Mouse (Mus musculus): Measurements from ENCODE around the gene Phactr3. TPM values are rescaled to one million over a fixed set of nuclear protein-coding genes. Genes with fewer than 3 reads are reported as not detected.
A peak's percentile ranks its signal among the peaks of the same experiment; 100 is the strongest.

Phactr3 gene
- polyA plus RNA-seq, 1 experiment from 2014 or later, result 0.20 TPM

GRCm38 (mm10) chr2:178233487-178233886 is 114.7 kb downstream of the Phactr3 start:
- TF ChIP-seq EP300 (IDR thresholded peaks at IDR 0.05) (no peak), CTCF (IDR thresholded peaks at IDR 0.05) (peak; percentile 46)

GRCm38 (mm10) chr2:178237056-178237455 is 118.3 kb downstream of the Phactr3 start:
- Histone ChIP-seq H3K4me2 (replicated peaks; ENCODE audit: low read depth, low read length) (no peak overlapping the region), H3K27ac (ENCODE audit: low read length) (no peak overlapping the region), H3K36me3 (ENCODE audit: insufficient read depth, low read length) (no peaks in the 10 kb centered on the region), H3K4me3 (ENCODE audit: low read depth, low read length) (no peak overlapping the region), H3K4me1 (ENCODE audit: insufficient read depth, low read depth, low read length) (no peaks in the 10 kb centered on the region), H3K9ac (replicated peaks; ENCODE audit: low read depth) (no peak overlapping the region), H3K27me3 (replicated peaks; ENCODE audit: insufficient read depth, low read length) (no peaks in the 10 kb centered on the region), H3K9me3 (ENCODE audit: low read length) (no peaks in the 10 kb centered on the region)
- ATAC-seq (no peak), DNase-seq (ENCODE audit: low spot score) (no peak)
- WGBS, result 73% methylated on average over 3 of the region's 3 CpGs
- TF ChIP-seq EP300 (IDR thresholded peaks at IDR 0.05) (no peak), CTCF (IDR thresholded peaks at IDR 0.05) (no peak)

More at GRCm38 (mm10) chr2:178233487-178233886, 114.7 kb downstream of the Phactr3 start:
- no peak overlapping the region for H3K9ac ChIP-seq (replicated peaks; ENCODE audit: low read depth)
- no peak overlapping the region for H3K27ac ChIP-seq (ENCODE audit: low read length)
- no peaks in the 10 kb centered on the region for H3K36me3 ChIP-seq (ENCODE audit: insufficient read depth, low read length)
- 73% methylated on average over 5 of the region's 5 CpGs for WGBS
- H3K27me3 ChIP-seq (replicated peaks; ENCODE audit: insufficient read depth, low read length), result no peaks in the 10 kb centered on the region
- ATAC-seq (no peak), DNase-seq (ENCODE audit: low spot score) (no peak)
- no peaks in the 10 kb centered on the region for H3K4me1 ChIP-seq (ENCODE audit: insufficient read depth, low read depth, low read length)
- H3K4me3 ChIP-seq (ENCODE audit: low read depth, low read length), result no peak overlapping the region
- H3K4me2 ChIP-seq (replicated peaks; ENCODE audit: low read depth, low read length), result no peak overlapping the region
- no peaks in the 10 kb centered on the region for H3K9me3 ChIP-seq (ENCODE audit: low read length)

GRCm38 (mm10) chr2:178238503-178238902 is 119.7 kb downstream of the Phactr3 start:
- Histone ChIP-seq H3K4me3 (ENCODE audit: low read depth, low read length) (no peak overlapping the region), H3K27me3 (replicated peaks; ENCODE audit: insufficient read depth, low read length) (no peaks in the 10 kb centered on the region), H3K4me1 (ENCODE audit: insufficient read depth, low read depth, low read length) (no peaks in the 10 kb centered on the region), H3K27ac (ENCODE audit: low read length) (no peak overlapping the region), H3K4me2 (replicated peaks; ENCODE audit: low read depth, low read length) (no peak overlapping the region), H3K36me3 (ENCODE audit: insufficient read depth, low read length) (no peaks in the 10 kb centered on the region), H3K9me3 (ENCODE audit: low read length) (no peaks in the 10 kb centered on the region), H3K9ac (replicated peaks; ENCODE audit: low read depth) (no peak overlapping the region)
- ATAC-seq (no peak), DNase-seq (ENCODE audit: low spot score) (no peak)
- TF ChIP-seq CTCF (IDR thresholded peaks at IDR 0.05) (no peak), EP300 (IDR thresholded peaks at IDR 0.05) (no peak)
- 62% methylated on average over 2 of the region's 2 CpGs for WGBS

DNA sequence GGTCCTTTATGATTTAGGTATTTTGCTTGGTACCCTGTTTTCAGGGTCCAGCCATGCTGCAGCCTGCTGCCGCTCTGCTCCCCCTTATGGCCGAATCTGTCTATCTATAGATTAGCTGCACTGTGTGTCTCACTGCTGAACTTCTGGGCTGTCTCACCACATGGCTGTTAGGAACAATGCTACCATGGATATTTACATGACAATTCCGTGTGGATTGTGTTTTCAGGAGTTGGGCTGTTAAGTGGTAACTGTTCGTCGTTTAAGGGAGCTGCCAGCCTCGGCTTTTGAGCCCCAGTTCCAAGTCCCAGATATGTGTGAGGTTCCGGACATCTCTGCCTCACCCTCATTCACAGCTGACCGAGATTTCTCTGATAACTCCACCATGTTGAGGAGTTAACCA is 122.1 kb downstream of the Phactr3 start:
- Histone ChIP-seq H3K9ac (replicated peaks; ENCODE audit: low read depth) (no peak overlapping the region), H3K27ac (ENCODE audit: low read length) (no peak overlapping the region), H3K36me3 (ENCODE audit: insufficient read depth, low read length) (no peaks in the 10 kb centered on the region), H3K4me2 (replicated peaks; ENCODE audit: low read depth, low read length) (no peak overlapping the region), H3K4me3 (ENCODE audit: low read depth, low read length) (no peak overlapping the region), H3K4me1 (ENCODE audit: insufficient read depth, low read depth, low read length) (no peaks in the 10 kb centered on the region), H3K9me3 (ENCODE audit: low read length) (no peaks in the 10 kb centered on the region), H3K27me3 (replicated peaks; ENCODE audit: insufficient read depth, low read length) (no peaks in the 10 kb centered on the region)
- ATAC-seq, result no peak
- DNase-seq (ENCODE audit: low spot score), result no peak
- WGBS, result 69% methylated on average over 8 of the region's 8 CpGs
- no peak for TF ChIP-seq CTCF (IDR thresholded peaks at IDR 0.05)
- TF ChIP-seq EP300 (IDR thresholded peaks at IDR 0.05), result no peak

DNA sequence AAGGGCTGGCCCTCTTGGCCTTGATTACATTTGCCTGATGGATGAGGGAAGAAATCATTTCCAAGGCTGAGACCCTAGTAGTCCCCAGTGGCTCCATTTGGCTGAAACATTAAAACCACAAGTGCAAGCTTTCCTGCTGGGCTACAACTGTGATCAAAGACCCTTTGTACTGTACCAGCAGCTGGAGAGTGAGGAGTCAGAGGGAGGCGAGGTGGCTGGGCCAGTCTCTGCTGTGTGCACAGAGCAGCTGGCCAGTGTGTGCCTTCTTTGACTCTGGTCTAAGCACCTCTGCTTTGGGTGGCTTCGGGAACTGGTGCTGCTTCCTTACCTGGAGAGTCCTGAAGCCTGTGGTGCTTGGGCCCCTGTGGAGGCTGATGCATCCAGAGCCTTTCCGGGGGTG is 122.6 kb downstream of the Phactr3 start:
- Histone ChIP-seq H3K4me1 (ENCODE audit: insufficient read depth, low read depth, low read length) (no peaks in the 10 kb centered on the region), H3K4me3 (ENCODE audit: low read depth, low read length) (no peak overlapping the region), H3K27ac (ENCODE audit: low read length) (no peak overlapping the region), H3K9me3 (ENCODE audit: low read length) (no peaks in the 10 kb centered on the region), H3K27me3 (replicated peaks; ENCODE audit: insufficient read depth, low read length) (no peaks in the 10 kb centered on the region), H3K9ac (replicated peaks; ENCODE audit: low read depth) (no peak overlapping the region), H3K4me2 (replicated peaks; ENCODE audit: low read depth, low read length) (no peak overlapping the region), H3K36me3 (ENCODE audit: insufficient read depth, low read length) (no peaks in the 10 kb centered on the region)
- ATAC-seq (no peak), DNase-seq (ENCODE audit: low spot score) (no peak)
- WGBS, result 35% methylated on average over 3 of the region's 3 CpGs
- TF ChIP-seq EP300 (IDR thresholded peaks at IDR 0.05) (no peak), CTCF (IDR thresholded peaks at IDR 0.05) (no peak)

DNA sequence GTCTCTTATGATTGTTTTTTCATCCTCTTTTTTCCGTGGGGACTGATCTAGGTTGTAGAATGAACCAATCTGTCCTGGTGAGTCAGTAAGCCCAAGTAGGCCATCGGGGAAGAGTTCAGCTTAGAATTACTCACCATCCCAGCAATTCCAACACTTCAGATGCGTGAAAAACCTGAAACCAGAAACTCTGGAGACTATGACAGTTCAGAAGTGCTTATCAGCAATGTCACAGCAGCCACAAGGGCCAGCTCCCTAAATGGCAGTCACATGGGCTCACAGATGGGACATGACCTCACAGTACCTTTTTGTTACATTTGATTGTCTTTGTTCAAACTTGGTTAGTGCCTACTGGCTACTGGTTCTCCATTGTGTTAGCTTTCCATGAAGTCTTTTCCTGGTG is 124.2 kb downstream of the Phactr3 start:
- no peak for ATAC-seq
- TF ChIP-seq EP300 (IDR thresholded peaks at IDR 0.05) (no peak), CTCF (IDR thresholded peaks at IDR 0.05) (no peak)
- no peak overlapping the region for H3K4me2 ChIP-seq (replicated peaks; ENCODE audit: low read depth, low read length)
- 40% methylated on average over 3 of the region's 3 CpGs for WGBS
- no peak overlapping the region for H3K4me3 ChIP-seq (ENCODE audit: low read depth, low read length)
- no peaks in the 10 kb centered on the region for H3K4me1 ChIP-seq (ENCODE audit: insufficient read depth, low read depth, low read length)
- H3K27ac ChIP-seq (ENCODE audit: low read length), result no peak overlapping the region
- no peak for DNase-seq (ENCODE audit: low spot score)
- no peaks in the 10 kb centered on the region for H3K36me3 ChIP-seq (ENCODE audit: insufficient read depth, low read length)
- no peak overlapping the region for H3K9ac ChIP-seq (replicated peaks; ENCODE audit: low read depth)
- H3K27me3 ChIP-seq (replicated peaks; ENCODE audit: insufficient read depth, low read length), result no peaks in the 10 kb centered on the region
- H3K9me3 ChIP-seq (ENCODE audit: low read length), result no peaks in the 10 kb centered on the region

DNA sequence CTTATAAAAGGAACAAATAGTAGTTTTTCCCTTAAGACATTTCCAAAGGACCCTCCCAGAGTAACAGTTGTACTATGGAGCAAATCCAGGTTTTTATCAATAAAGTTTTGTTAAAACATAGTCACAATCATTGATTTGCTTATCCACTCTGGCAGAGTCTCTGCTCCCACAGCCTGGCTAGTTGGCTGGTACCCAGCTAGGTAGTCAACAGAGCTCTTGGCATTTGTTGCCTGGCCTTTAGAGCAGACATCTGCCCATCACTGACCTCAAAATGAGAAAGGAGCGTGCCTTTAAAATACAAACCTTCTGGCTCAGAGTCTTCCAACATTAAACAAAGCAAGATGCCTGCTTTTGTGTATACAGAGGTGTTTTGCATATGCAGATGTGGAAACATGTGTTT is 126.1 kb downstream of the Phactr3 start:
- H3K4me3 ChIP-seq (ENCODE audit: low read depth, low read length), result no peak overlapping the region
- no peaks in the 10 kb centered on the region for H3K36me3 ChIP-seq (ENCODE audit: insufficient read depth, low read length)
- no peak overlapping the region for H3K9ac ChIP-seq (replicated peaks; ENCODE audit: low read depth)
- DNase-seq (ENCODE audit: low spot score), result no peak
- H3K27ac ChIP-seq (ENCODE audit: low read length), result no peak overlapping the region
- ATAC-seq, result no peak
- TF ChIP-seq CTCF (IDR thresholded peaks at IDR 0.05) (no peak), EP300 (IDR thresholded peaks at IDR 0.05) (no peak)
- H3K4me1 ChIP-seq (ENCODE audit: insufficient read depth, low read depth, low read length), result no peaks in the 10 kb centered on the region
- no peaks in the 10 kb centered on the region for H3K27me3 ChIP-seq (replicated peaks; ENCODE audit: insufficient read depth, low read length)
- no peak overlapping the region for H3K4me2 ChIP-seq (replicated peaks; ENCODE audit: low read depth, low read length)
- H3K9me3 ChIP-seq (ENCODE audit: low read length), result no peaks in the 10 kb centered on the region
- WGBS, result 88% methylated on average over 1 of the region's 1 CpGs
